Mouse (Mus musculus): ENCODE results near the gene Clasrp. TPM values are rescaled to one million over a fixed set of nuclear protein-coding genes. Genes with fewer than 3 reads are reported as not detected.
"Not testable (repeated sequence)": the region's sequence is repeated elsewhere in the genome, so short reads cannot be mapped to it uniquely, and the experiment has no call there.

Clasrp gene
- total RNA-seq, 2 experiments from 2014 or later = 29.9 to 32.8 TPM

GRCm38 (mm10) chr7:19610969-19611368 lies 6.7 kb upstream of the Clasrp start:
- DNase-seq (ENCODE audit: low spot score in 2 of 2) = no peak

- DNase-seq (ENCODE audit: low spot score in 2 of 2) = no peak
These were observed 5.5 kb upstream of the Clasrp start for GRCm38 (mm10) chr7:19609641-19610332.

DNA sequence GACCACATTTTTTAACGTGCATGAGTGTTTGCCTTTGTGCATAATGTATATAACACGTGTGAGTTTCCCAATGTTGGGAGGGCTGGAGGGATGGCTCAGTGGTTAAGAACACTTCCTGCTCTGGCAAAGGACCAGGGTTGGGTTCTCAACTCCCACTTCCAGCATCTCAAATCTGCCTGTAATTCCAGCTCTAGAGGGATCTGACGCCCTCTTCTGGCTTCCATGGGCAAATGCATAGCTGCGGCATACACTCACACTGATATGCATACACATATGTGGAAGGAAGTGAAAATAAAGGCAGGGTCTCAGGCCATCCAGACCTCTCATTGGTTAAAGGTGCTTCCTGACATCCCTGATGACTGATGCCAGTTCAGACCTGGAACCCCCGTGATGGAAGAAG lies 3.0 kb upstream of the Clasrp start:
- DNase-seq (ENCODE audit: low spot score in 2 of 2) = no peak

DNA sequence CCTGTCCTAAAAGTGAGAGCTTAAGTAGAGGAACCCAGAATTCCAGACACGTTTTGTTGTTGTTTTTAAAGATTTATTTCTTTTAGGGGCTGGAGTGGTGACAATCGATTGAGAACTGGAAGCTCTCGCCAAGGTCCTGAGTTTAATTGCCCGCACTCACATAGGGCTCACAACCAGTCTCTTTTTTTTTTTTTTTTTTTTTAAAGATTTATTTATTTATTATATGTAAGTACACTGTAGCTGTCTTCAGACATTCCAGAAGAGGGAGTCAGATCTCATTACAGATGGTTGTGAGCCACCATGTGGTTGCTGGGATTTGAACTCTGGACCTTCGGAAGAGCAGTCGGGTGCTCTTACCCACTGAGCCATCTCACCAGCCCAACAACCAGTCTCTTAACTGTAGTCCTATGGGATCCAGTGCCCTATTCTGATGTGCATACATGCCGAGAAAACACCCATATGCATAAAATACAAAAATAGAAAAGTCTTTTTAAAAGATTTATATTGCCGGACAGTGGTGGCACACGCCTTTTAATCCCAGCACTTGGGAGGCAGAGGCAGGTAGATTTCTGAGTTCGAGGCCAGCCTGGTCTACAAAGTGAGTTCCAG lies 424 bp upstream of the Clasrp start:
- DNase-seq (ENCODE audit: low spot score in 2 of 2) = not testable (repeated sequence)

DNA sequence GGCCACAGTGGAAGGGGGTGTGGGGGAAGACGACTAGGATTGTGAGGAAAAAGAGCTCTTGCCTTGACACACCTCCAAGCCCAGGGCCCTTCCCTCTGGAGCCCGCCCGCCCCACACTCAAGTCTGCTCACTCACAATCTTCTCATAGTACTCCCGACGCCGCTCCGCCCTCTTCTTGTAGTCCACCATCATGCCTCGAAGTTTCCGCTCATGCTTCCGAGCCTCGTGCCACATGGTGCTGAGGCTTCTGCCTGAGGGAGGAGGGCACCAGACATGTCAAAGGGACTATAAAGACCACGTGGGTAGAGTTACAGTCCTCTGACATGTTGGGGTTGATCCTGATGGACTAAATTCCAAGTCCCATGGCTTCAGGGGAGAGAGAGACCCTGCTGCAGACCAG lies 1.2 kb downstream of the Clasrp start:
- DNase-seq (ENCODE audit: low spot score in 2 of 2) = no peak

GRCm38 (mm10) chr7:19600562-19600961 lies 3.7 kb downstream of the Clasrp start:
- DNase-seq (ENCODE audit: low spot score in 2 of 2) = no peak

- no peak for DNase-seq (ENCODE audit: low spot score in 2 of 2)
These were observed 11.1 kb downstream of the Clasrp start for GRCm38 (mm10) chr7:19593061-19593730.

GRCm38 (mm10) chr7:19589917-19590316 lies 14.4 kb downstream of the Clasrp start:
- peak in 1 of 2 experiments; percentile 76 for DNase-seq (ENCODE audit: low spot score in 2 of 2)

DNA sequence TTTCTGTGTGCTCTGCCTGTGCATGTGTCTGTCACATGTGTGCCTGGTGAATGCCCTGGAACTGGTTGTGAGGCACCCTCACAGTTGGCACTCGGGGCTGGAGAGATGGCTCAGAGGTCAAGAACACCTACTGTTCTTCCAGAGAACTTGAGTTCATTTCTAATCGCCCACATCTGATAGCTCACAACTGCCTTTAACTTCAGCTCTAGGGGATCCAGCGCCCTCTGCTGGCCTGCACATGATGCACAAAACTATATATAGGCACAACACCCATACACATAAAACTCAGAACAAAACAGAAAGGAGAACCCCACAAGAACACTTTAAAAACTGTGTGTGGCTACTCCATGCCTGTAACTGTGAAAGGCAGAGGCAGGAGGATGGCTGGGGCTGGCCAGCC lies 15.1 kb downstream of the Clasrp start:
- peak in 1 of 2 experiments; percentile 39 for DNase-seq (ENCODE audit: low spot score in 2 of 2)

GRCm38 (mm10) chr7:19586269-19586668 lies 18.0 kb downstream of the Clasrp start:
- no peak for DNase-seq (ENCODE audit: low spot score in 2 of 2)

DNA sequence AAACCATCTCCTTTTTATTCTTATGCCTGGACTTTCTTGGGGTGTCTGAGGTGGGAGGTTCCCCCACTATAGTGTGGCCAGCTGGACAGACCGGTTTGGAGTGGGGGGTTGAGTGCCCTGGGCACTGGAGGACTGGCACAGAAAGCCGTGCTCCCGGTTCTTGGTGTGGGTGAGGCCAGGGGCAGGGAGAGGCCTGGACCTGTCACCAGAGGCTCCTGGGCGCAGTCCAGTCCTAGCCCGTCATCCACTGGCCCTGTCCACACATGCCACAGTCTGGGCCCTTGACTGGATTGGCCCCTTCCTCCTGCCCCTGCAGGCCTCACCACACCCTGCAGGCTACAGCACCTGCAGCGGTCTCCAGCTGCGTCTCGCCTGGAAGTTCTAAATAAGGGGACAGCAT lies 23.7 kb downstream of the Clasrp start:
- DNase-seq (ENCODE audit: low spot score in 2 of 2) = no peak

DNA sequence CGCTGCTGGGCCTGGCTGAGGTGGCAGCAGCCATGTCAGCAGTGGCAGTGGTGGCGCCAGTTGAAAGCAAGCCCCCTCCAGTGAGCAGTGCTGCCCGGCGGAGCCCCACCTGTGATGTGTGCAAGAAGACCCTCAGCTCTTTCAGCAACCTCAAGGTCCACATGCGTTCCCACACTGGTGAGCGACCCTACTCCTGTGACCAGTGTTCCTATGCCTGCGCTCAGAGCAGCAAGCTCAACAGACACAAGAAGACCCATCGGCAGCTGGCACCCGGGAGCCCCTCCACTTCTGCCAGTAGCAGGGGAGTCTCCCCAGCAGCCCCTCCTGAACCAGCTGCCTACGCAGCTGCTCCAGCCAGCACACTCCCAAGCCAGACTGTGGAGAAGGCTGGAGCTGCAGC lies 24.5 kb downstream of the Clasrp start:
- DNase-seq (ENCODE audit: low spot score in 2 of 2) = no peak

- DNase-seq (ENCODE audit: low spot score in 2 of 2) = no peak
These were observed 25.9 kb downstream of the Clasrp start for GRCm38 (mm10) chr7:19578436-19578835.

- DNase-seq (ENCODE audit: low spot score in 2 of 2) = no peak
These were observed 26.3 kb downstream of the Clasrp start for GRCm38 (mm10) chr7:19577877-19578414.

- no peak for DNase-seq (ENCODE audit: low spot score in 2 of 2)
These were observed 27.0 kb downstream of the Clasrp start, which contains the start of the genes Zfp296 and Gemin7 for GRCm38 (mm10) chr7:19577141-19577852. Gene Zfp296 (plus strand): TSS chr7:19577287. Gene Gemin7 (minus strand): TSS chr7:19577595.

DNA sequence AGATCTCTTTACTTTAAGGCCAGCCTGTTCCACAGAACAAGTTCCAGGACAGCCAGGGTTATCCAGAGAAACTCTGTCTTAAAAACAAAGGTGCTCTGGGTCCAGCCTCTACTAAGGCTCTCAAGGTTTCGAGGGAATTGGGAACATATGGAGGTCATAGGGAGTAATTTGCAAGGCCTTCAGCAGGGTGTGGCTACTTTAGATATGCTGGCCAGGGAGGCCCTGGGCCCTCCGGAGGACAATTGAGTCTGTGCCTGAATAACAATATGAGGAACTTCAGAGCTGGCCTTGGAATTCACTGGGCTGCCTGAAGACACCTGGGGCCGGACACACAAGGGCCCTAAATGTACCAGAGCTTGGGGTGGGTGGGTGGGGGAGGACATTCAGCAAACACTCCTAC lies 28.7 kb downstream of the Clasrp start:
- no peak for DNase-seq (ENCODE audit: low spot score in 2 of 2)

- DNase-seq (ENCODE audit: low spot score in 2 of 2) = no peak
These were observed 30.5 kb downstream of the Clasrp start for GRCm38 (mm10) chr7:19573776-19574140.

GRCm38 (mm10) chr7:19572926-19573775 lies 31.1 kb downstream of the Clasrp start:
- DNase-seq (ENCODE audit: low spot score in 2 of 2) = peak; percentile 72 to 84

GRCm38 (mm10) chr7:19569647-19570046 lies 34.6 kb downstream of the Clasrp start:
- DNase-seq (ENCODE audit: low spot score in 2 of 2) = no peak

DNA sequence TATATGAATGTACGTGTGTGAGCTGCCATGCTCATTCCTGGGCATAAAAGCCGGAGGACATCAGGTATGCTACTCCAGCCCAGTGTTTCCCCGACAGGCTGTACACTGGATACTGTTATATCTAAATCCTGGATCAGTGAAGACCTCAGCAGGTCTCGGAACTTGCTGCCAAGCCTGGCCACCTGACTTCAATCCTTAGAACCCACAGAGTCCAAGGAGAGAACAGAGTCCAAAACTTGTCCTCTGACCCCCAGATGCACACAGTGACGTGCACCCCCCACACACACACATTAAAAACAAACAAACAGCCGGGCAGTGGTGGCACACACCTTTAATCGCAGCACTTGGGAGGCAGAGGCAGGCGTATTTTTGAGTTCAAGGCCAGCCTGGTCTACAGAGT lies 36.9 kb downstream of the Clasrp start:
- no peak for DNase-seq (ENCODE audit: low spot score in 2 of 2)
